Mouse (Mus musculus) G1E (cell line): Measurements from ENCODE around the gene Rptor.

Experiments
- CTCF ChIP-seq: IDR thresholded peaks from 2 replicates; pipeline ENCODE4 v1.5.1; 2012; ENCODE audit warnings: low read depth, low read length, inconsistent platforms, mixed read lengths
- GATA1 ChIP-seq: IDR thresholded peaks from 2 replicates; pipeline ENCODE4 v1.6.1; 2012; ENCODE audit warnings: borderline replicate concordance, low read length, inconsistent platforms, mixed read lengths
- POLR2AphosphoS5 ChIP-seq: IDR thresholded peaks from 2 replicates; pipeline ENCODE4 v1.6.1; 2012; ENCODE audit warnings: low read depth, low read length, inconsistent platforms; ENCODE audit not compliant: insufficient replicate concordance

DNA sequence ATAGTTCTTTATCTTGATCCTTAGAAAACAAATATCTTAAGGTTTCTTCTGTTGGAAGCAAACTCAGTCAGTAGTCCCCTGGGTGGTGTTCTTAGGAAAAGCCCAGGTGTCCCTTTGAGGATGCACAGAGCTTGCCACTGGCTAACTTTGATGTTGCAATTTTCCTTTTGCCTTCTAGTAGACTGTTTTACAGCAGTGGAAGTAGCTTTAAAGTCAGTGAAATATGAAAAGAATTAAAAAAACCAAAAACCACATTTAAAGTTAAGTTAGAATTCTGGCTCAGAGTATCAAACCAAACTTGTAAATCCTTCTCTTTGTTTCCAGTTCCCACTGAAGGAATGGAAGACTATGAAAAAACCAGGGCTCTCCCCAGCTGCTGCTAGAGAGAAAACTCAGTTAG, 47.8 kb downstream of the Rptor start:
- TF ChIP-seq CTCF, result no peak
- TF ChIP-seq GATA1, result no peak
- TF ChIP-seq POLR2AphosphoS5, result no peak
